Mouse (Mus musculus) forebrain, postnatal 0 days (tissue): Measurements from ENCODE around the gene Olfr1061. TPM values are rescaled to one million over a fixed set of nuclear protein-coding genes. Genes with fewer than 3 reads are reported as not detected.
"Not testable (repeated sequence)": the region's sequence is repeated elsewhere in the genome, so short reads cannot be mapped to it uniquely, and the experiment has no call there.

Experiments used
- ATAC-seq: fragments of 200-750 bp; cut with Nextera tagmentation; 2 replicates; pipeline ENCODE4 v1.8.0; 2017; ENCODE audit warnings: mild to moderate bottlenecking, moderate library complexity
- DNase-seq: peaks from one replicate; pipeline ENCODE4 v3.0.0-alpha.2; 2015
- H3K27ac ChIP-seq: fragments of 300-500 bp; sonication (generic); 2 replicates; pipeline ENCODE4 v1.5.1; 2014; ENCODE audit warnings: low read depth, mild to moderate bottlenecking, antibody characterized with exemption, low read length, moderate library complexity, mixed read lengths
- H3K27me3 ChIP-seq: fragments of 300-500 bp; sonication (generic); 2 replicates; pipeline ENCODE4 v1.6.1; 2014; ENCODE audit warnings: mild to moderate bottlenecking, low read length, mixed read lengths; ENCODE audit not compliant: insufficient read depth
- H3K36me3 ChIP-seq: fragments of 300-500 bp; sonication (generic); 2 replicates; pipeline ENCODE4 v1.6.1; 2014; ENCODE audit warnings: mild to moderate bottlenecking, moderate library complexity; ENCODE audit not compliant: insufficient read depth
- H3K4me1 ChIP-seq: fragments of 300-500 bp; sonication (generic); 2 replicates; pipeline ENCODE4 v1.6.1; 2014; ENCODE audit warnings: antibody characterized with exemption; ENCODE audit not compliant: insufficient read depth
- H3K4me2 ChIP-seq: fragments of 300-500 bp; sonication (generic); 2 replicates; pipeline ENCODE4 v1.6.1; 2014; ENCODE audit warnings: low read depth, mild to moderate bottlenecking, moderate library complexity
- H3K4me3 ChIP-seq: fragments of 300-500 bp; sonication (generic); 2 replicates; pipeline ENCODE4 v1.5.1; 2014; ENCODE audit warnings: low read depth, low read length, mixed read lengths
- H3K9ac ChIP-seq: fragments of 300-500 bp; sonication (generic); 2 replicates; pipeline ENCODE4 v1.6.1; 2014; ENCODE audit warnings: mild to moderate bottlenecking
- H3K9me3 ChIP-seq: fragments of 300-500 bp; sonication (generic); 2 replicates; pipeline ENCODE4 v1.6.1; 2016; ENCODE audit warnings: low read length
- CTCF ChIP-seq: sonication (generic); IDR thresholded peaks from 2 replicates; pipeline ENCODE4 v1.5.1; 2016; ENCODE audit warnings: antibody characterized with exemption, control low read depth, low read depth
- WGBS: fragments of 180-500 bp; shearing (Covaris S2); extraction: QIAGEN DNeasy Blood & Tissue Kit; methylation state at CpG from one replicate; pipeline ENCODE4 v1.1.7; 2014; 5-methylcytosine and 5-hydroxymethylcytosine counted together
- polyA plus RNA-seq: library from polyadenylated mRNA; unstranded; fragments of >200 nt; fragmentation: Nextera tagmentation; extraction: Ambion mirVana; gene quantifications from 2 replicates; pipeline ENCODE4 v1.2.1, GENCODE M21; 2015
- total RNA-seq: library from RNA; depleted of rRNA; stranded (reverse); fragments of >200 nt; gene quantifications from 2 replicates; pipeline ENCODE4 v1.2.3, GENCODE M21; 2014; rRNA removed

Gene Olfr1061
- total and polyA plus RNA-seq, 2 experiments from 2014 or later: not detected

DNA sequence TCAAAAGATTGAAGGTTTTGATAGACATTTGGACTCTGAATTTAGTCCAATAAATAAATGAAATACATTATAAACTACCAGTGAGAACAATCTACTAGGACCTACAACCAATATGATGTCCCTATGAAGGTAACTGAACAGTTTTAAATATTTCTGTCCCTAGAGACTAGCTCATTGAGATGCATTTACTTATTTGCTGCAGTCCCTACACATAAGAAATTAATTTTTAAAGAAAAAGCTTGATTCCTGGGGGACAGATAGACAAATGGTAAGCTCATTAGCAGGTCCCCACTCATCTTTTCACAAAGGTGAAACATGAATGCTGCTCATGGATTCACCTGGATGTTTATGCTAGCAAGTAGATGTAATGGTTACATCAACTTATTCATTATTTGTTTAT lies 35.6 kb downstream of the Olfr1061 start, which contains the start of gene Olfr1057:
Gene Olfr1057, minus strand, starts transcription at position 101 of the 400 bp plus-strand sequence.
- ATAC-seq (no peak), DNase-seq (no peak)
- Histone ChIP-seq H3K27me3 (no peaks in the 10 kb centered on the region), H3K9ac (no peak within 1 kb of the TSS), H3K36me3 (no peaks in the 10 kb centered on the region), H3K4me2 (no peak within 1 kb of the TSS), H3K4me3 (no peak within 1 kb of the TSS), H3K4me1 (no peaks in the 10 kb centered on the region), H3K27ac (no peak within 1 kb of the TSS), H3K9me3 (no peaks in the 10 kb centered on the region)
- TF ChIP-seq CTCF: no peak

DNA sequence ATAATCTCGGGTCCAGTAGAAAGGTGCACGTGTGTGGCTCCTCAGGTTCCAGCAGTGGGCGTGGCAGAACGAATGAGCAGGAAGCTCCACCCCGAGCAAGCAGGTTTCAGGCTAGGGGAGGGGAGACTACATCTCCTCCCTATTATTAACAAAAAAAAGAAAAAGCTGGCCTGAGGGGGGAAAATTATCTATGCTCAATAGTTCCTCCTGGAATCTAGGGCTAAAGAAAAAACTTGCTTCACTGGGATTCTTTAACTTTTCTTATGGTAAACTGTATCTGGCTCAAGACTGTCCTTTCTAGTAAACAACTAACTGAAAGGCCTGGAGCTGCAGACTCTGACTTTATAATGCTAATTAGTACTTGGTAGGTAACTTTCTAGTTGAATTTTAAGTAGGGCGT lies 47.5 kb downstream of the Olfr1061 start:
- H3K27me3 ChIP-seq, H3K4me3 ChIP-seq, H3K4me2 ChIP-seq, DNase-seq, H3K9me3 ChIP-seq, ATAC-seq, H3K4me1 ChIP-seq, H3K36me3 ChIP-seq, H3K27ac ChIP-seq, H3K9ac ChIP-seq: not testable (repeated sequence)
- no CpG with 5 or more reads among the region's 6 CpGs for WGBS

Other genes starting within 250 kb of the Olfr1061 start
- gene Olfr1043, start 246.5 kb downstream of the Olfr1061 start, total RNA-seq: not detected in 2 replicates
- not detected in 2 replicates for gene Olfr1043, start 246.5 kb downstream of the Olfr1061 start, polyA plus RNA-seq
- gene Olfr1044, start 236.2 kb downstream of the Olfr1061 start, total RNA-seq: not detected in 2 replicates
- gene Olfr1044, start 236.2 kb downstream of the Olfr1061 start, polyA plus RNA-seq: not detected in 2 replicates
- not detected in 2 replicates for gene Olfr52, start 228.4 kb downstream of the Olfr1061 start, total RNA-seq
- gene Olfr52, start 228.4 kb downstream of the Olfr1061 start, polyA plus RNA-seq: not detected in 2 replicates
- gene Olfr1045, start 211.0 kb downstream of the Olfr1061 start, total RNA-seq: not detected in 2 replicates
- not detected in 2 replicates for gene Olfr1045, start 211.0 kb downstream of the Olfr1061 start, polyA plus RNA-seq
- not detected in 2 replicates for gene Olfr1046, start 194.7 kb downstream of the Olfr1061 start, total RNA-seq
- gene Olfr1046, start 194.7 kb downstream of the Olfr1061 start, polyA plus RNA-seq: not detected in 2 replicates
- gene Olfr1047, start 182.6 kb downstream of the Olfr1061 start, total RNA-seq: not detected in 2 replicates
- gene Olfr1047, start 182.6 kb downstream of the Olfr1061 start, polyA plus RNA-seq: not detected in 2 replicates
- not detected in 2 replicates for gene Olfr1048, start 173.8 kb downstream of the Olfr1061 start, total RNA-seq
- gene Olfr1048, start 173.8 kb downstream of the Olfr1061 start, polyA plus RNA-seq: not detected in 2 replicates
- not detected in 2 replicates for gene Olfr1049, start 155.7 kb downstream of the Olfr1061 start, total RNA-seq
- gene Olfr1049, start 155.7 kb downstream of the Olfr1061 start, polyA plus RNA-seq: not detected in 2 replicates
- not detected in 2 replicates for gene Olfr1051, start 135.0 kb downstream of the Olfr1061 start, total RNA-seq
- not detected in 2 replicates for gene Olfr1051, start 135.0 kb downstream of the Olfr1061 start, polyA plus RNA-seq
- not detected in 2 replicates for gene Olfr1052, start 121.6 kb downstream of the Olfr1061 start, total RNA-seq
- gene Olfr1052, start 121.6 kb downstream of the Olfr1061 start, polyA plus RNA-seq: not detected in 2 replicates
- not detected in 2 replicates for gene Olfr1053, start 98.8 kb downstream of the Olfr1061 start, total RNA-seq
- not detected in 2 replicates for gene Olfr1053, start 98.8 kb downstream of the Olfr1061 start, polyA plus RNA-seq
- gene Olfr1054, start 78.6 kb downstream of the Olfr1061 start, total RNA-seq: not detected in 2 replicates
- not detected in 2 replicates for gene Olfr1054, start 78.6 kb downstream of the Olfr1061 start, polyA plus RNA-seq
- gene Olfr1055, start 63.8 kb downstream of the Olfr1061 start, total RNA-seq: not detected in 2 replicates
- not detected in 2 replicates for gene Olfr1055, start 63.8 kb downstream of the Olfr1061 start, polyA plus RNA-seq
- gene Olfr1056, start 51.6 kb downstream of the Olfr1061 start, total RNA-seq: not detected in 2 replicates
- gene Olfr1056, start 51.6 kb downstream of the Olfr1061 start, polyA plus RNA-seq: not detected in 2 replicates
- not detected in 2 replicates for gene Olfr1057, start 35.7 kb downstream of the Olfr1061 start, total RNA-seq
- gene Olfr1057, start 35.7 kb downstream of the Olfr1061 start, polyA plus RNA-seq: not detected in 2 replicates
- gene Olfr1058, start 25.5 kb downstream of the Olfr1061 start, total RNA-seq: not detected in 2 replicates
- not detected in 2 replicates for gene Olfr1058, start 25.5 kb downstream of the Olfr1061 start, polyA plus RNA-seq
- gene Olfr1062, start 12.7 kb upstream of the Olfr1061 start, total RNA-seq: not detected in 2 replicates
- not detected in 2 replicates for gene Olfr1062, start 12.7 kb upstream of the Olfr1061 start, polyA plus RNA-seq
- not detected in 2 replicates for gene Olfr1065, start 36.5 kb upstream of the Olfr1061 start, total RNA-seq
- gene Olfr1065, start 36.5 kb upstream of the Olfr1061 start, polyA plus RNA-seq: not detected in 2 replicates
- gene Olfr1066, start 42.2 kb upstream of the Olfr1061 start, total RNA-seq: not detected in 2 replicates
- not detected in 2 replicates for gene Olfr1066, start 42.2 kb upstream of the Olfr1061 start, polyA plus RNA-seq
- not detected in 2 replicates for gene Olfr228, start 73.3 kb upstream of the Olfr1061 start, total RNA-seq
- not detected in 2 replicates for gene Olfr228, start 73.3 kb upstream of the Olfr1061 start, polyA plus RNA-seq
- gene Olfr1076, start 94.4 kb upstream of the Olfr1061 start, total RNA-seq: not detected in 2 replicates
- not detected in 2 replicates for gene Olfr1076, start 94.4 kb upstream of the Olfr1061 start, polyA plus RNA-seq
- not detected in 2 replicates for gene Olfr1079, start 128.4 kb upstream of the Olfr1061 start, total RNA-seq
- not detected in 2 replicates for gene Olfr1079, start 128.4 kb upstream of the Olfr1061 start, polyA plus RNA-seq
- gene Olfr1080, start 144.2 kb upstream of the Olfr1061 start, total RNA-seq: not detected in 2 replicates
- gene Olfr1080, start 144.2 kb upstream of the Olfr1061 start, polyA plus RNA-seq: not detected in 2 replicates
- gene Olfr1082, start 184.9 kb upstream of the Olfr1061 start, total RNA-seq: not detected in 2 replicates
- not detected in 2 replicates for gene Olfr1082, start 184.9 kb upstream of the Olfr1061 start, polyA plus RNA-seq
- not detected in 2 replicates for gene Olfr1084, start 225.7 kb upstream of the Olfr1061 start, total RNA-seq
- gene Olfr1084, start 225.7 kb upstream of the Olfr1061 start, polyA plus RNA-seq: not detected in 2 replicates
- gene Olfr1085, start 248.0 kb upstream of the Olfr1061 start, total RNA-seq: not detected in 2 replicates
- gene Olfr1085, start 248.0 kb upstream of the Olfr1061 start, polyA plus RNA-seq: not detected in 2 replicates